Mouse (Mus musculus) heart, embryonic 10.5 days (tissue): ENCODE measurements around the gene Cblc. TPM values are rescaled to one million over a fixed set of nuclear protein-coding genes. Genes with fewer than 3 reads are reported as not detected.
A peak's percentile ranks its signal among the peaks of the same experiment; 100 is the strongest.

Source experiments
- DNase-seq: peaks from one replicate; pipeline ENCODE4 v3.0.0-alpha.2; 2017; ENCODE audit warnings: low spot score
- H3K27ac ChIP-seq: fragments of 300-500 bp; sonication (generic); 2 replicates; pipeline ENCODE4 v1.5.1; 2016; ENCODE audit warnings: mild to moderate bottlenecking
- H3K27me3 ChIP-seq: fragments of 300-500 bp; sonication (generic); 2 replicates; pipeline ENCODE4 v1.6.1; 2016; ENCODE audit warnings: mild to moderate bottlenecking; ENCODE audit not compliant: poor library complexity, insufficient read depth, severe bottlenecking
- H3K36me3 ChIP-seq: fragments of 300-500 bp; sonication (generic); 2 replicates; pipeline ENCODE4 v1.6.1; 2016; ENCODE audit warnings: mild to moderate bottlenecking, moderate library complexity
- H3K4me1 ChIP-seq: fragments of 300-500 bp; sonication (generic); 2 replicates; pipeline ENCODE4 v1.6.1; 2016; ENCODE audit warnings: mild to moderate bottlenecking
- H3K4me3 ChIP-seq: fragments of 300-500 bp; sonication (generic); 2 replicates; pipeline ENCODE4 v1.5.1; 2016; ENCODE audit warnings: mild to moderate bottlenecking, moderate library complexity
- H3K9me3 ChIP-seq: fragments of 300-500 bp; sonication (generic); 2 replicates; pipeline ENCODE4 v1.6.1; 2016; ENCODE audit warnings: mild to moderate bottlenecking, moderate library complexity
- WGBS: fragments of 180-500 bp; shearing (Covaris S2); methylation state at CpG from one replicate; pipeline ENCODE4 v1.1.7; 2016; 5-methylcytosine and 5-hydroxymethylcytosine counted together
- polyA plus RNA-seq: library from polyadenylated mRNA; unstranded; fragments of >200 nt; fragmentation: Nextera tagmentation; extraction: Ambion mirVana; gene quantifications from 2 replicates; pipeline ENCODE4 v1.2.1, GENCODE M21; 2016

Cblc gene
- polyA plus RNA-seq, 1 experiment from 2014 or later: 1.1 TPM

GRCm38 (mm10) chr7:19769434-19770374, 26.9 kb downstream of the Cblc start:
- peak overlapping the region; percentile 93 for H3K27ac ChIP-seq

DNA sequence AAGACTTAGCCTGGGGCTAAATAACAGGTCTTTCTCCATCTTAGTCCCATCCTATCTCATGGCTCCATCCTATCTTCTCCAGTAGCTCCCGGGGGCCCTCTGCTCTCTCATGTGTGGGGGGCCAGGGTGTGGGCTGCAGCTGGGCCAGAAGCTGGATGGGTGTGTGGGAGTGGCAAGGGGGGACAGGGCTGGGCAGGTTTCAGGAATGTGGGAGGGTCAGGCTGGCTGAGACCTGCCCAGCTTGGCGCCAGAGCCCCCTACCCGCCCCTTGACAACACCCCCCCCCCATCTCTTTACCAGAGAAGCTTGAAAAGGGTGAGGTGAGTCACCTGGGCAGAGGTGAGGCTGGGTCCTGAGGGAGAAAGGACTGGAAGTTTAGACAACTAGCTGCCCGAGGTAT, 27.6 kb downstream of the Cblc start:
- H3K27me3 ChIP-seq: peaks cover 8% of the 10 kb centered on the region; the same call in 1 of the 2 replicates
- H3K27ac ChIP-seq: peak overlapping the region; percentile 93
- 11% methylated on average over 4 of the region's 4 CpGs for WGBS
- peaks cover 24% of the 10 kb centered on the region for H3K36me3 ChIP-seq
- peaks cover 51% of the 10 kb centered on the region for H3K4me1 ChIP-seq
- peak overlapping the region; percentile 74 for H3K4me3 ChIP-seq
- DNase-seq: no peak
- H3K9me3 ChIP-seq: no peaks in the 10 kb centered on the region

More at GRCm38 (mm10) chr7:19769434-19770374, 26.9 kb downstream of the Cblc start:
- H3K36me3 ChIP-seq: peaks cover 17% of the 10 kb centered on the region
- peaks cover 8% of the 10 kb centered on the region; the same call in 1 of the 2 replicates for H3K27me3 ChIP-seq
- H3K9me3 ChIP-seq: no peaks in the 10 kb centered on the region
- peak; percentile 77 for DNase-seq
- peak overlapping the region; percentile 74 for H3K4me3 ChIP-seq
- 7% methylated on average over 16 of the region's 16 CpGs for WGBS
- peaks cover 47% of the 10 kb centered on the region for H3K4me1 ChIP-seq

GRCm38 (mm10) chr7:19768251-19768650, 28.4 kb downstream of the Cblc start:
- 42% methylated on average over 14 of the region's 14 CpGs for WGBS
- Histone ChIP-seq H3K36me3 (peaks cover 32% of the 10 kb centered on the region), H3K4me1 (peaks cover 51% of the 10 kb centered on the region), H3K4me3 (peak overlapping the region; percentile 74), H3K27me3 (peaks cover 8% of the 10 kb centered on the region; the same call in 1 of the 2 replicates), H3K27ac (peak overlapping the region; percentile 93), H3K9me3 (no peaks in the 10 kb centered on the region)
- DNase-seq: no peak

GRCm38 (mm10) chr7:19764581-19764980, 32.0 kb downstream of the Cblc start:
- H3K9me3 ChIP-seq: no peaks in the 10 kb centered on the region
- H3K4me1 ChIP-seq: peaks cover 45% of the 10 kb centered on the region
- no peak for DNase-seq
- H3K4me3 ChIP-seq: no peak overlapping the region
- no peak overlapping the region for H3K27ac ChIP-seq
- peaks cover 8% of the 10 kb centered on the region; the same call in 1 of the 2 replicates for H3K27me3 ChIP-seq
- WGBS: 93% methylated on average over 9 of the region's 9 CpGs
- H3K36me3 ChIP-seq: peaks cover 62% of the 10 kb centered on the region

DNA sequence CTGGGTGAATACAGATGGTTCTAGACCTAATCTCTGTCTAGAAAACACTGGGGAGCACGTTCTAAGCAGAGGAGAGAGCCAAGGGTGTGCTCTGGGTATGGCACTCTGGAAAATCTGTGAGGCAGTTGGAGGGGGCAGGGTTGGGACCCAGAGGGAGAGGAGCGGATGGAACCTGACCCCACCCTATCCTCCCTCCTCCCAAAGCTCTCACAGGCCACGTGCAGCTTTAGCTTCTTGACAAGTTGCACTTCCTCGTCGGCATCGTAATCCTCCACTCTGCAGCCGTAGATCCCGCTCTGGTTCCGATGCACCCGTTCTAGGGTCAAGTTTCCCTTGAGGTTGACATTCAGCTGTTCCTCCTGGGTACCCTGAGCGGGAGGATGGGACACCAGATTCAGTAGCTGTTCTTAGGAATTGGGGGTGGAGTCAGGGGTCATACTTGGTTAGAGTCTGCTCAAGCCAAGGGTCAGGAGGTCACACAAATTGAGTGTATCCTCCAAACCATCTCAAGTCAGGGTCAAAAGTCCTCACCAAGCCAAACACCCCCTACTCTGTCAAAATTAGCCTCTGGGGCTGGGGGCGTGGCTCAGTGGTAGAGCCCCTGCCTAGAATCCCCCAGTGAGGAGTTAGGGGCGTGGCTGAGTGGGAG, 32.7 kb downstream of the Cblc start:
- no peak overlapping the region for H3K4me3 ChIP-seq
- no peak overlapping the region for H3K27ac ChIP-seq
- WGBS: 80% methylated on average over 13 of the region's 13 CpGs
- peaks cover 39% of the 10 kb centered on the region for H3K4me1 ChIP-seq
- H3K9me3 ChIP-seq: no peaks in the 10 kb centered on the region
- peaks cover 1% of the 10 kb centered on the region; the same call in 1 of the 2 replicates for H3K27me3 ChIP-seq
- DNase-seq: no peak
- H3K36me3 ChIP-seq: peaks cover 68% of the 10 kb centered on the region

DNA sequence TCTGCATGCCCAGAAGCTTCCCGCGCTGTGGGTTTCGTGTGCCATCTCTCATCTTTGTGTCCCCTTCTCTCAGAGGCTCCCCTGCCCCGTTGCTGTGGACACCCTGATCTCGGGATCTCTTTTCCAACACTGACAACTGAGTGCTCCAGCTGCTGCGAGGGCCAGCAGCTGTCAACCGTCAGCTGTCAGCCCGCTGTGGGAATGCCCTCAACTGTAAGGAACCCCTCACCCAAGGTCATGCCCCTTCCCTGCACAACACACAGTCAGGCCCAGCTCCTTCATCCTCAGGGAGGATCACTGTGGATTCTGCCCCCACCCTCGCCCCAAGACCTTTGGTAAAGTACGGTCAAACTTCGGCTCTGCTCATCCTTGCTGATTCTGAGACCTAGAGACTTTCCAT, 34.3 kb downstream of the Cblc start:
- peak overlapping the region; percentile 79 for H3K27ac ChIP-seq
- no peak overlapping the region for H3K4me3 ChIP-seq
- H3K9me3 ChIP-seq: no peaks in the 10 kb centered on the region
- DNase-seq: peak; percentile 82
- peaks cover 28% of the 10 kb centered on the region for H3K4me1 ChIP-seq
- no peaks in the 10 kb centered on the region for H3K27me3 ChIP-seq
- 35% methylated on average over 11 of the region's 11 CpGs for WGBS
- H3K36me3 ChIP-seq: peaks cover 82% of the 10 kb centered on the region

DNA sequence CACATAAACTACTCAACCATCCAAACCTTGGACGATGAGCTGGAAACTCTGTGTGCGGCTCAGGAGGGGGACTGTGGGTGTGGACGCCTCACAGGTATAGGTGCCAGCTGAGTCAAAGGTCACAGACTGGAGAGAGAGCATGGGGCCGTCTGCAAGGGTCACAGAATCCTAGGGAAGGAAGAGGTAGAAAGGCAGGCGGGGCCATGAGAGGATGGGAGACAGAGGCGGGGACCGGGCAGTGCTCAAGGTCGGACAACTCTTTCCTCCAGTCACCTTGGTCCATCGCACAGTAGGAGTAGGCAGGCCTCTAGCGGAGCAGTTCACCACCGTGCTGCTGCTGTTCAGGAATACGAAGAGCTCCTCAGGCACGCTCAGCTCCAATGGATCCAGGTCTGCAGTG, 36.6 kb downstream of the Cblc start:
- Histone ChIP-seq H3K4me1 (peaks cover 47% of the 10 kb centered on the region), H3K36me3 (peaks cover 67% of the 10 kb centered on the region), H3K27me3 (no peaks in the 10 kb centered on the region), H3K27ac (peak overlapping the region; percentile 60), H3K4me3 (no peak overlapping the region), H3K9me3 (no peaks in the 10 kb centered on the region)
- no peak for DNase-seq
- WGBS: 84% methylated on average over 13 of the region's 13 CpGs

- H3K27ac ChIP-seq: 0 out of 2 replicates have a peak overlapping the region, but pooled peaks have one; percentile 49
- WGBS: 85% methylated on average over 13 of the region's 13 CpGs
- H3K9me3 ChIP-seq: no peaks in the 10 kb centered on the region
- H3K4me3 ChIP-seq: no peak overlapping the region
- no peaks in the 10 kb centered on the region for H3K27me3 ChIP-seq
- peaks cover 54% of the 10 kb centered on the region for H3K36me3 ChIP-seq
- peaks cover 43% of the 10 kb centered on the region for H3K4me1 ChIP-seq
- no peak for DNase-seq
Observed at GRCm38 (mm10) chr7:19758623-19759022, 38.0 kb downstream of the Cblc start.

DNA sequence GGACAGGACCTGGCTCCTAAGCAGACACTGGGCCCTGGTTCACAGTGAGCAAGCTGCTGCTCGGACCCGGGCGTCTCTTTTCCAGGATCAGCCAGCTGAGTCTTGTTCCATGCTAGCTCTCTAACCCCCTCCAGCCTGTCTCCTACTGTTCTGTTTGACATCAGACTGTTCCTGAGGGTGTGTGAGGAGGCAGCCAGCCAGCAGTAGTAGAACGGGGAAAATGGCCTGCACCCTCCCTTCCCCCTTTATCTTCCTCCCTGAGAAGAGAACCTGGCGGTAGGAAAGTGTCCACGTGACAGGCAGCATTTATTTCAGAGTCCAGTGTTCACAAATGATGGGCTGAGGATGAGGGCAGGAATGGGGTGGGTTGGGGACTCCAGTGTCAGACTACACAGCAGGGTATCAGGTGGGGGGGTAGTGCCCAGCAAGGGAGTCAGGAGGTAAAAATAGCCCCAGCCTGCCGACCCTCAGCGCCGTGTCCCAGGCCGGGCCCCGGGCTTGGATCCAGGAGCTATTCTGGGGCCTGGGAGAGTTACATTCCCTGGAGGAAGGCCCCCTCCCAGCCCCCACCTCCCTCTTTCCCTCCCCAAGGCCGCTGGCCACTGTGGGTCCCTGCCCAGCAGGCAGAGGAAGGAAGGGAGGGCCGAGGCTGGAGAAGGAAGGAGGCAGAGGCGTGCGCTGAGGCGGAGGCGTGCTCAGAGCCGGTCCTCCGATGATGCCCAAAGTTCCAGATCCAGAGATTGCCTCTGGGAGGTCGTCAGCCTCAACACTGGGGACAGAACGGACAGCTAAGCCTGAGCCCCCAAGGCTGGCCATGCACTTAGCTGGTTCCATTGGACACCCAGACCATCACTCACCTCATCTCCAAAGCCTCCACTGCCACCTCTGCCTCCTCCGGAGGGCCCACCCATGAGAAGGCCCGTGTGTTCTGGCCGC, 40.5 kb downstream of the Cblc start:
- H3K9me3 ChIP-seq: no peaks in the 10 kb centered on the region
- WGBS: 37% methylated on average over 23 of the region's 24 CpGs
- H3K4me3 ChIP-seq: peak overlapping the region; percentile 33
- peak overlapping the region; percentile 82 for H3K27ac ChIP-seq
- peaks cover 34% of the 10 kb centered on the region for H3K36me3 ChIP-seq
- DNase-seq: peak; percentile 92
- H3K27me3 ChIP-seq: no peaks in the 10 kb centered on the region
- H3K4me1 ChIP-seq: peaks cover 33% of the 10 kb centered on the region

GRCm38 (mm10) chr7:19755008-19755407, 41.6 kb downstream of the Cblc start:
- WGBS: 82% methylated on average over 2 of the region's 2 CpGs
- H3K27me3 ChIP-seq: no peaks in the 10 kb centered on the region
- peak overlapping the region; percentile 82; the same call in 1 of the 2 replicates for H3K27ac ChIP-seq
- no peaks in the 10 kb centered on the region for H3K9me3 ChIP-seq
- H3K36me3 ChIP-seq: peaks cover 25% of the 10 kb centered on the region
- DNase-seq: no peak
- H3K4me1 ChIP-seq: peaks cover 36% of the 10 kb centered on the region
- no peak overlapping the region for H3K4me3 ChIP-seq

DNA sequence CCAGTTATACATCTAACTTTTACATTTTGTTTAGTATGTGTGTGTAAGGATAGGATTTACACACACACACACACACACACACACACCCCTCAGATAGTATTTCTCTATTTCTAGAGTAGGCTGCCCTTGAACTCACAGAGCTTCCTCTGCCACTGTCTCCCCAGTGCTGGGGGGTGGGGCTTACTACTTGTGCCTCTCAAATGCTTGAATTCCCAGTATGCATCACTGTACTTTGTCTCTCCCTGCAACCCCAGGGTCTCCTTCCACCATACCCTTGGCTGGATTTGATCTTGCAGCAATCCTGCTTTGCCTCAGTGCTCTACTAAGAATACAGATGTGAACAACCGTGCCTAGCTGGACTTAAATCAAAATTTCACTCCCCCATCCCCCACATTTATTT, 42.5 kb downstream of the Cblc start:
- 81% methylated on average over 1 of the region's 1 CpGs for WGBS
- Histone ChIP-seq H3K36me3 (peaks cover 15% of the 10 kb centered on the region), H3K9me3 (no peaks in the 10 kb centered on the region), H3K27ac (no peak overlapping the region; the same call in 1 of the 2 replicates), H3K4me1 (peaks cover 35% of the 10 kb centered on the region), H3K27me3 (no peaks in the 10 kb centered on the region), H3K4me3 (no peak overlapping the region)
- DNase-seq: no peak

DNA sequence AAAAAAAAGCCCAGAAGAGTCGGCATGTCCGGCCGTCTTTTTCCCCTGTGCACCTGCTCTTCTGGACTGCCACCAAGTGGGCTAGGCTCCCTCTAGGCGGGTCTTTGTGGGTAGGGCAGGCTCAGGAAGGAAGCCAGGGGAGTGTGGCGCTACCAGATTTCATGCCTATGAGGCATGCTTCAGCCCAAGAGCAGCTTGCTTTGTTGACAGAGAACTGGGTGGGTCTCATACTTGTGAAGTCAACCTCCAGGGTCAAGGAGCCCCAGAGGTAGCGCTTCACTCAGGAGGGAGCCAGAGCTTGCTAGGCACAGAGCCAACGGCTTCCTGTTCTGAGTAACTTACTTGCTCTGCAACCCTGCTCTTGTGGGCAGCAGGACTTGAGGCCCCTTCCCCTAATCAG, 43.0 kb downstream of the Cblc start:
- no peaks in the 10 kb centered on the region for H3K27me3 ChIP-seq
- 79% methylated on average over 7 of the region's 7 CpGs for WGBS
- peaks cover 10% of the 10 kb centered on the region for H3K36me3 ChIP-seq
- no peaks in the 10 kb centered on the region for H3K9me3 ChIP-seq
- no peak for DNase-seq
- peaks cover 35% of the 10 kb centered on the region for H3K4me1 ChIP-seq
- no peak overlapping the region for H3K4me3 ChIP-seq
- H3K27ac ChIP-seq: no peak overlapping the region; the same call in 1 of the 2 replicates
